Mouse (Mus musculus): ENCODE data around the gene Cdh4. TPM values are rescaled to one million over a fixed set of nuclear protein-coding genes. Genes with fewer than 3 reads are reported as not detected.

Gene Cdh4
- 0.22 TPM in 2 replicates for polyA plus RNA-seq (2012; rRNA removed)

GRCm38 (mm10) chr2:179442191-179442540 is at the start of gene Cdh4:
TSS of gene Cdh4 (plus strand) at chr2:179442431.

